Mouse (Mus musculus) C2C12 (cell line): ENCODE results near the gene Radil.

ENCODE experiments used
- CEBPB ChIP-seq: IDR thresholded peaks from one replicate; pipeline ENCODE4 v1.6.1; 2011; ENCODE audit warnings: low read depth, mild to moderate bottlenecking, control low read depth, moderate library complexity
- CTCF ChIP-seq: IDR thresholded peaks from one replicate; pipeline ENCODE4 v1.5.1; 2011; ENCODE audit not compliant: control insufficient read depth, insufficient read depth, insufficient read length
- FOSL1 ChIP-seq: IDR thresholded peaks from one replicate; pipeline ENCODE4 v1.8.0; 2011; ENCODE audit warnings: mild to moderate bottlenecking, low read length; ENCODE audit not compliant: poor library complexity, insufficient read depth, severe bottlenecking
- MAX ChIP-seq: IDR thresholded peaks from one replicate; pipeline ENCODE4 v1.6.1; 2011; ENCODE audit warnings: mild to moderate bottlenecking, control low read depth
- MYOD1 ChIP-seq: IDR thresholded peaks from one replicate; pipeline ENCODE4 v1.6.1; 2011; ENCODE audit warnings: low read depth; ENCODE audit not compliant: control insufficient read depth, insufficient read length
- MYOG ChIP-seq: IDR thresholded peaks from one replicate; pipeline ENCODE4 v1.6.1; 2011; ENCODE audit not compliant: control insufficient read depth, insufficient read length; ENCODE audit errors: extremely low read depth
- USF1 ChIP-seq: IDR thresholded peaks from one replicate; pipeline ENCODE4 v1.6.1; 2011; ENCODE audit warnings: low read depth, mild to moderate bottlenecking, control low read depth, moderate library complexity

GRCm38 (mm10) chr5:142457345-142457744, 93.6 kb downstream of the Radil start:
- TF ChIP-seq FOSL1 (no peak), CTCF (no peak), MAX (no peak), CEBPB (no peak), MYOG (no peak), USF1 (no peak), MYOD1 (no peak)
